Mouse (Mus musculus): ENCODE data around the gene Ubash3b.

Ubash3b gene

DNA sequence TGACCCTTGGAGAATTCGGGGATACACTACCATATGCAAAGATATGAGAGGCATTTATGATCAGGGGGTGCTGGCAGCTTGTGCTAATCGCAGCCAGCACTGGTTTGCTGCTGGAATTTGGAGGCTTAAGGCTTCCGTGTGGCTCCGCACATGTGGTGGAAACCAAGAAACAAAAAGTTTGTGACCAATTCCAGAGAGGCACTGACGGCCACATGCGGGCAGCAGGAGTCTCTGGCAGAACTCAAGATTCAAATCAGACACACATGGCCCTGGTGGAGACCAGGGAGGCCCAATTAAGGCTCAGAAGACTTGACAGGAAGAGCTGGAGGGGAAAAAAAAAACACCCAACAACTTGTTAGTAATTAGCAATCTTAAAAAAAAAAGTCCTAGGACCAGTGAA lies 63.4 kb downstream of the Ubash3b start:
- DNase-seq (ENCODE audit: low read depth, low spot score): no peak

DNA sequence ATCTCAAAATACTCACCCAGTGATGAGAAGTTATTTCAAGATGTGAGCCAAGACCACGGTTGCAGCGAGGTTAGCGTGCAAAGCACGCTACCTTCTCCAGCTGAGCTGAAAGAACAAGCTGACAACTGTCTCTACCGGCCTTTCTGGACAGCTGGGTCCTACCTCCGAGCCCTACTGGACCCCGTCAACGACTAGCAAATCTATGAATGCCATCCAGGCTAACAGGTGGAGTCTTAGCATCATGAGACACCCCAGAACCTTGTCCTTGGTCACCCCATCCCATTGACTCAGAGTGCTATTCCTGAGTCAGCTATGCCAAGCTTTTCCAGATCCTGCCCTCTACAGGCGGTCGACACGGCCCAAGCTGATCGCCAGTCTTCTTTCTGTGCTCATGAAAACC lies 69.5 kb downstream of the Ubash3b start:
- DNase-seq (ENCODE audit: low read depth, low spot score): no peak

DNA sequence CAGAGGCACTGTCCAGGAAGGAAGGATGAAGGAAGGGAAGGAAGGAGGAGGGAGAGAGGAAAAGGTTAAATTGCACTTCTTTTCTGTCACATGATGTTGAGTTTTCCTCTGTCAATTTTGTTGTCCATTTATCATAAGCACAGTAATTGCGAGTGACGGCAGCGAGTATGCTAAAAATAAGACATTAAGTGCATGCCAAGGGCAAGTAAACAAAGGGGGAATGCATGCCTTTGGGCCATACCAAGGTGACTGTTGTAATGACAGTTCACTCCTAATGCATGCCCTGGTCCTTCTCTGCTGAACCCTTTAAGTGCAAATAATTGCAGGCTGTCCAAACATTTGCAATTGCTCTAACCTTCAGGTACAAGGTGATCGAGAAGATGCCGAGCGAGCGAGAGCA lies 70.3 kb downstream of the Ubash3b start:
- DNase-seq (ENCODE audit: low read depth, low spot score): no peak

DNA sequence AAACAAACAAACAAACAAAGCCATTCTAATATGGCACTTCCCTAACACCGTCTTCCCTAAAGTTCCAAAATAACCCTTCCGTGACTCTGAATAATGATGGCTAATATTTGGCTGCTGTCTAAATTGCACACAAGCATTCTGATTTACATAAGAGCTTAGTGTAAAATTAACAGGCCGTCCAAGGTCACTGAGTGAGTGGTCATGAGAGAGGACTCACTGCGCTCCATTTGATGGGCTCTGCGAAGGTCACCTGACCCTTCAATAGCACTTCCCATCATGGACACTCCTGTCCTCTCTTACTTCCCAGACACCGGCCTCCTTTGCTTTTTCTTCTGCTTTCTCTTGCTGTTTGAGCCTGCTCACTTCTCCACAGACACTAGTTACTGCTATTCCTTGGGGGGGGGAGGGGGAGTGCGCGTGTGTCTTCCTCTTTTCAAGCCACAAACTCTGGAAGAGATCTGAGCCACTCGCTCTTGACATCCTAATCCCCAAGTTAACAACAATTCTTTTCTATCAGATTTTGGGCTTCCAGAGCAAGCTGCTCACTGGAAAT lies 73.6 kb downstream of the Ubash3b start:
- no peak for DNase-seq (ENCODE audit: low read depth, low spot score)

DNA sequence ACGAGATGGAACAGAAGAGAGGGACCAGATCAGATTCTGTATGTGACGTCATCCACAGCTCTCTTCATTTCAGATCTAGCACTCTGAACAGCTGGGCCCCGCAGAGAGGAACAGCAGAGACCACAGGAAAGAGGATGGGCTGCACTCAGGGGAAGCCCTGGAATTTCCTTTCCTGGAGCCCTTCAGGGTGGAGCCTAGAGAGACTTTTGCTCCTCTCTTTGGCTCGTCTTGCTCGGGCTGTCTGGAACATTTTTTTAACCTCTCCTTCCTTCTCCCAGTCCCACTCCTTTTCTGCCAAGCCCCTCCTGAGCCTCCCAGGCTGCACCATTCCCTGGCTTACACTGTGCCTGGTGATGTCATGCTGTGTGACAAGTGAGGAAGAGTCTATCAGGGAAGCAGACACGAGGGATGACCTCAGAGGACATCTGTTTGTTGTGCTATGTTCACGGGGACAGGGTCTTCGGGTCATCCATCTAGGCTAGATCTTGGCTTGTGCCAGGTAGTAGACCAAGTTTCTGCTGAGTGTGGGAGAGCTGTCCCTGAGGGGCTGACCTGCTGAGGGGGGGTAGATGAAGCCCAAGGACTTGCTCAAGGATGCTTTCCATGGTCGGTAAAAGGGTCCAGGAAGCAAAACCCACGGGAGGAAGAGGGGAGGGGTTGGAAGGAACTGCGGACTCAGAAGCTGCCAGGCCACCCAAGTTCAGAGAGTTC lies 77.2 kb downstream of the Ubash3b start:
- no peak for DNase-seq (ENCODE audit: low read depth, low spot score)

DNA sequence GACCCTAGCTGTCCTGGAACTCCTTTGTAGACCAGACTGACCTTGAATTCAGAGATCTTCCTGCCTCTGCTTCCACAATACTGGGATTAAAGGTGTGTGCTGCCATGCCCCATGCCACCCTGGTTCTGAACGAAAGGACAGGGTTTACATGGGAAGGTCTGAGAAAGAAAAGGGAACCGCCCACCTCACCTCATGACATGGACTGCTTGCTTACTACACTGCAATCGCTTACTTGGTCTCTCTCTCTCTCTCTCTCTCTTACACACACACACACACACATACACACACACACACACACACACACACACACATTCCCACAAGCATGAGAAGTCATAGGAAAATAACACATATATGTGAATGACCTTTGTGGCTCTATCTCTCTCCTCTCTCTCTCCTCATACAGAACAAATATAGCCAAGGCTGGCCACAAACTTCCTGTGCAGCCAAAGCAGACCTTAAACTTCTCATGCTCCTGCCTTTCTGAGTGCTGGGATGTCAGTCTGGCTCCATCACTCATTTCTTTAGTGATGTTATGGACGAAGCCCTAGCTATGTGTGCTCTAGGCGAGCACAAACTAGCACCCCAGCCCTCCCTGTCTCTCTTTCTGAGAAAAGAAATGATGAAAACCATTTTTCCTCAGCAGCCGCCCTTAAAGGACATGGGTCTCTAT lies 78.0 kb downstream of the Ubash3b start:
- no peak for DNase-seq (ENCODE audit: low read depth, low spot score)

DNA sequence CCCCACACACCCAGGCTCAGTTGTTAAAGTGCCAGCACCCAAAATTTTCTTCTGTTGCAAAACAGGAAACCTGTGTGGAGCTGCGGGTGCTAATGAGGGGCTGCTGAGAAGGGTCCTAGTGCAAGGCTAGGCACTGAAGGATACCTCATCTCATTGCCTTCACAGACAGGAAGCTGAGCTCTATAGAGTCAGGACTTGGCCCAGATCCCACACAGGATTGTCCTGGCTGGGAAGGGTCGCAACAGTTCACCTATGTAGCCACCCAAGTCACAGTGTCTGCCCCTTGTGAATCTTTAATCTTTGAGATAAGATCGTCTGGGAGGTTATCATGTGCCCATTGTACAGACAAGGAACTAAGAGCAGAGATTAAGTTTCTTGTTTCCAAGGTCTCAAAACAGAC lies 78.6 kb downstream of the Ubash3b start:
- no peak for DNase-seq (ENCODE audit: low read depth, low spot score)

DNA sequence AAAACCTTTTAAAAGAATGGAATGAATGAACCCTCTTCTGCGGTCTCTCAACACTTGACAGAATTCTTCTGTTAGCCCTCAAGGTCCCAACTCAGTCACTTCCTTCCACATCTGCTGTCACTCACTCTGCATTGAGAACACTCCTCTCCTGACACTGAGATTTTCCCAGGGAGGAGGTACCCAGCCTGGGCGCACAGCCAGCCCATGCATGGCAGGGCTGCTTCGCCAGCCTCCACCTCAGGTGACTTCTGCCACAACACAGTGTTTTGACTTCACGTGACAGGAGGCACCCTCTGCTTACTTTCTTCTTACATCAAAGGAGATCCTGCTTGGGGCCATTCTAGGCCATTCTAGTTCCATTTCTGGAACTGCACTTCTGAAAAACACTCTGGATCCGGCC lies 80.6 kb downstream of the Ubash3b start:
- DNase-seq (ENCODE audit: low read depth, low spot score): no peak

DNA sequence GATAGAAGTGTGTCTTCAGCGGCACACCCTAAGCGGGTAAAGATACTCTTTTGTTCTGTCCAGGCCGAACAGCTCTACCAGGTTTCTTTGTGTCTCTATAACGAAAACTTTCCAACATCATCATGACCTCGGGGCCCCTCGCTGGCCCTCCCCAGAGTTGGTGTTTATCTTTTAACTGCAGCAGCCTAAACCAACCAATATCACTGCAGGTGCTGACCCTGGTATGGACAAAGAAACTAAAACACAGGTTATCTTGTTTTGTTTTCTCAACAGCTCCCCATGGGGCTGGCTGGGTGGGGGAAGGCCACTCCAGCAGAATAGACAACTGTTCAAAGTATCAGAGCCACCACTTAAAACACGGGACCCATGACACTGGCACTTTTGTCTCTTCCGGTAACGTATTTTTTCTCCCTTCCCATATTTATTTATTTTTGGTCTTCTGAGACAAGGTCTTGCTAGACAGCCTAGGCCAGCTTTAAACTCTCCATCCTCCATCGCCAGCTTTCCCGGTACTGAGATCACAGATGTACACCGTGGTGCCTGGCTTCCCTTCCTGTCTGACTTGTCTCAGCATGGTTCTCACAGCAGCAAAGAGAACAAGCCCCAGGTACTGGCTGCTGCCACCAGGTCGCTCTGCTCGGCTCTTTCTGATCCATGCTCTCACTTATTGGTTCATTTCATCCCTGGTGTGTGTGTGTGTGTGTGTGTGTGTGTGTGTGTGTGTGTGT lies 81.9 kb downstream of the Ubash3b start:
- DNase-seq (ENCODE audit: low read depth, low spot score): no peak

DNA sequence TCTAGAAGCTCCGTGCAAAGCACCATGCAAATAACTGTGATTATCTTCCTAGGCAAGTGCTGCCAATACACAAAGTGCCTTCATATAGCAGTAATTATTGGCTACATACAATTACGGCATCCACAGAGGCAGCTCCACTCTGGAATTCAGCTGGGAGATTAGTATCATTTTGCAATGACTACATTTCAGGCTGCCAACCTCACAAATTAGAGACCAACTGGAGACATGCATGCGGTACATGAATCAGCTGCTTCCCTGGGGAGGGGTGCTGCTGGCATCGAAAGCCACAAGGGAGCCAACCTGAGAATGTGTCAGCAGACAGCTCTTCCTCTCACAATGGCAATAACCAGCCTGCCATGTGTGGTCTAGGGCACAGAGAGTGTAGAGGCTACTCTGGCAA lies 83.3 kb downstream of the Ubash3b start:
- peak; percentile 42 for DNase-seq (ENCODE audit: low read depth, low spot score)

DNA sequence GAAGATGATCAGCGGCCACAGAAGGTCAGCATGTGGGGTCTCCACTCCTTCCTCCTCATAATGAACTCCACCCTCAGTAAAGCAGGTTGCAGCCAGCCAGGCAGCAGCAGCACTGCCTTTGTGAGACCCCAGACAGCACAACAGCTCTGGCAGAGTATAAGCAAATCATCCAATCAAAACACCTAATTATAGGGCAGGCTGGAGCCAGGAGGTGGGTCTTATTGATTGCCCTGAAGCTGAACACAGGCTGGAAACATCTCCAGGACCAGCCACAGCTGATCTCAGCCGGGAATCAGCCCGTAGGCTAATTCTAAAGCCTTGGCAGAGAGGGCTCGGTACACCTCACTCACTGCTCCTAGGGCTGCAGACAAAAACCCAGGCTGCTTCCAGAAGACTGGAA lies 85.3 kb downstream of the Ubash3b start:
- DNase-seq (ENCODE audit: low read depth, low spot score): no peak

DNA sequence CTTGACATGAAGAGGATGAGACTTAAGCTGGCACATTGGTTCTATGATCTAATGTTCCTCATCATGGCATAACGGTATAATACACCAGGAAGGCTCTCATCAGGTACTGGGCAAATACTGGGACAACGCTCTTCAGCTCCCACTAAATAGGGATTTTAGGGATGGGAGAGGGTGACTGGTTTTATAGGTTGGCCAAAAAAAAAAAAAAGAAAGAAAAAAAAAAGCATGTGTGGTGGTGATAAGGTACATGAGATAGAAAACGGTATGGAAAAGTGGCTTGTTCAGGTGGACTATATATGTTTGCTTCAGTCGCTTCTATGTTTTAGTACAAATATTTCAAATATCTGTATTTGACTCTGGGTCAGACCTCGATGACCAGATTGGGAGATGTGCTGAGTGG lies 86.0 kb downstream of the Ubash3b start:
- DNase-seq (ENCODE audit: low read depth, low spot score): no peak

DNA sequence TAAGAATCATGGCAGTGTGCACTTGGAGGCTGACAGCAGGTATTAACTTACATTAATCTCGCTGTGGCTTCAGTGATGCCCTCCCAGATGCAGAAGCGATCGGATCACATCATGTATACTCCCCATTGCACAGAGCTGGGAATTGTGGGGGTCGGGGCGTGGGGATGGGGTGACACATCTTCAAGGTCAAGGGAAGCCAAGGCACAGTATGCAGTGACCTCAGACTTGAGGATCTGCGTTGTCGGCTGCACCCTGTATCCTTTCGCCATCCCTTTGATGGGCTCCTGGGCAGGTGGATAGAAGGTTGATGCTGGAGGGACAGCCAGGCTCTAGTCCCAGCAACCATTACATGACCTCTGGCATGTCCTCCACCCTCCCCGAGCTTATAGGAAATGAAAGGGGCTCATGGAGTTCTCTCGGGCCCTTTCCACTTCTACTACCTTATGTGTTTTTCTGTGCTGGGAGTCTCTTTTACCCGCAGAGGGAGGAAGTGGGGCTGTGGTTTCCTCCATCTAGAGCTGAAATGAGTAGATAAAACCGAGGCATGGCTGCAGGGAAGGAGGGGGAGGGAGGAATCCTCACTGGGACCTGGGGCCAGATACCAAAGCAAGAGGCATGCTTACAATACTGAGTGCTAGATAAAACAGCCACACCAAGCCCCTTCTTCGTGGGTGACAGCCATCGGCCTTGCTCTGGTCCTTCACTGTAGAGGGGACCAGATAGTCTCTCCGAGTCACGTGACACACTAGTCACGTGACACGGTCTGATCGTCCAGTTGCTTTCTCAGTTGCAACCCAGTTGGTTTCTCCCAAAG lies 88.1 kb downstream of the Ubash3b start:
- no peak for DNase-seq (ENCODE audit: low read depth, low spot score)

DNA sequence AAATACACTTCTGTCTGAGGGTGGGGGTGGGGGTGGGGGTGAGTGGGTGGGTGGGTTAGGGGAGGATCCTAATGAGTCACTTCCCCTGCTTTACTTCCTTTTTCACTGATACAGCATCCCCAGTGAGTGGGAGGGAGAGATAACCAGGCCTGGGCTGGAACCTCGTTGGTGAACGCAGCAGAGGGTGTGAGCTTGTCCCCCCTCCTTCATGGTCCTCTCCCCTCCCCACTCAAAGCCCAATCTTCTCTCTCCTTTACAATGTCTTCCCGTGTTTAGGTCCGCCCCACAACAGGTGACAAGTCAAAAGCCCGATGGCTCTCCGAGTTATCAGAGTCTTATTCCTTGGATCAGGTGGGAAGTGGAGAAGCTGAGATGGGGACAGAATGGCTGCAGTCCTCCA lies 88.7 kb downstream of the Ubash3b start:
- DNase-seq (ENCODE audit: low read depth, low spot score): no peak

DNA sequence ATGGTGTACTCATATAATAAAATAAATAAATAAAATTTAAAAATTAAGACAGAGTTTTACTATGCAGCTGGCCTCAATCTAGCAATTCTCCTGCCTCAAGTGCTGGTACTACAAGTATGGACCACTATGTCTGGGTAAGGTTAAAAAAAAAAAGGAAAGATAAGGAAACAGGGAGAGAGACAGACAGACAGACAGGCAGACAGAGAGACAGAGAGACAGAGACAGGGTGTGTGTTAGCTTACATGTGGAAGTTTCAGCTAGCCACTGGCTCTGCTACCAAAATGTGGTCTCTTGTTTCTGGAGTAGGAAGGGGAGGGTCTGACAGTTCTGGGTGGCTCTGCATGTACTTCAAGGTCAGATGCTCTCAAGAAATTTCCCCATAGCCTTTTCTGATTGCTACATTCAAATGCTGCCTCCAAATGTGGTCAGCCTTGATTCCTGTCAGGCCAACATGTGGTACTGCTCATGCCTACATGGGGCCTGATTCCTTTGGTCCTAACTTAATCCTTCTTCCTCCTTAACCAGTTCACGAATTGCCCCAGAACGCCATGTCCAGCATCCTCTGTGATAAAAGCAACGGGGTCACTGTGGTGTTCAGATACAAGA lies 89.5 kb downstream of the Ubash3b start:
- DNase-seq (ENCODE audit: low read depth, low spot score): no peak

DNA sequence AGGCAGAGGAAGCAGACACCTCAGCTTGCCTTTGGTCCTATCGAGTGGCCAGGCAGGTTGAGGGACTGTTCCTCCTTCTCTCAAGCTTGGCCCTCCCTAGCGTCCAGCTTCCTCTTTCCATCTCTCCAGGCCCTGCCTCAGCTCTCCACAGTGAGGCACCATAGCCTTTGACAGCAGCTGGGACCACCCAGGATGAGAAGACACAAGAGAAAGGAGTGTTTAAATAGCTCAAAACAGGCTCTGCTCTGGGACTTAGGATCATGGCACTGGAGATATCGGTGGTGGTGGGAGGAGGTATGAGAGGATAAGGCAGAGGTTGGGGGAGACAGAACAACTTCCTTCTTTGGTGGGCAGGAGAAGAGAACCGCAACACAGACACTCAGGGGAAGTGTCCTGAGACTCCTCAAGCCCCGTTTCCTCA lies 90.7 kb downstream of the Ubash3b start:
- DNase-seq (ENCODE audit: low read depth, low spot score): no peak

DNA sequence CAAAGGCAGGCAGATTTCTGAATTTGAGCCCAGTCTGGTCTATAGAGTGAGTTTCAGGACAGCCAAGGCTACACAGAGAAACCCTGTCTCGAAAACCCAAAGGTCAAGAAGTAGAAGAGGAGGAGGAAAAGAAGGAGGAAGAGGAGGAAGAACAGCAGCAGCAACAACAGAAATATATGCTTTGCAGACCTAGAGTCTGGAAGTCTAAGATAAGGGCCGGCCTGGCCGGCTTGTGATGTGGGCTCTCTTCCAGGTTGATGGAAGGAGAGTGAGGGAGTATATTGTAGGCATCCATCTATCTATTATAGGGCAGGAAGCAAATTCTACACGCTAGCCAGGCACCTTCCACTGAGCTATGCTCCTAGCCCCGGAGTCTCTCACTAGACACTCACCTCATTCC lies 92.0 kb downstream of the Ubash3b start:
- DNase-seq (ENCODE audit: low read depth, low spot score): no peak

DNA sequence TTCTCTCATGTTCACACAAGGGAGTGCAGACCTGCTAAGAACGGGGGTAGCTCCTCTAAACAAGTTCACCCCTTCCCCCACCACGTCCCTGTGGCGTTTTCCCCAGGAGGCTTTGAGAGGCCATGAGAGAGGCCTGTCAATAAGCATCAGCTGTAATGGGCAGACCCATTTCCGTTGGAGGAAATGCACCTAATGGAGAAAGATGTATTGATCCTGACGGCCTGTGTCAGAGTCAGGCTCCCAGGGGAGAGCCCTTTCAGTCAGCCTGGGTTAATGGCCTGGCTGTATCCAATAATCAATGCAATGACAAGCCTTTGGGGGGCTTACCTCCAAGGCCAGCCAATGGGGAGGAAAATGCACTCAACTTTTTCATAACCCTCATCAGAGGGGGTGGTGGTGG lies 100.1 kb downstream of the Ubash3b start:
- DNase-seq (ENCODE audit: low read depth, low spot score): no peak

DNA sequence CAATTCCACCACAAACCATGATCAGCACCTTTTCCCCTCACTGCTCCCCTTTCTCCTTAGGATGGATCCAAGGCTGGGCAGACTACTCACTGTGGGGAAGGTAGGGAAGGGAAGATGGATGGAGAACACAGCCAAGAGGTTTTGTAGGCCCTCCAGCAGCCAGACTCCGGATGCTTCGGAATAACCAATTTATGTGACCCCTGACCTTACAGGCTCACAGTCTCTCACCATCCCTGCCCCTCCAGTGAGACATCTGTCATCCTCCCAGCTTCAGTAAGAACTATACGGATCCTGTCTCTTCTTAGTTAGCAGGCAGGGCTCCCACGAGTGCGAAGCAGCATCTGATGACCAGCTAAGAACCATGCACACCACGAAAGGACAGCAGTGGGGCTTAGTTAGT lies 100.9 kb downstream of the Ubash3b start:
- DNase-seq (ENCODE audit: low read depth, low spot score): no peak

DNA sequence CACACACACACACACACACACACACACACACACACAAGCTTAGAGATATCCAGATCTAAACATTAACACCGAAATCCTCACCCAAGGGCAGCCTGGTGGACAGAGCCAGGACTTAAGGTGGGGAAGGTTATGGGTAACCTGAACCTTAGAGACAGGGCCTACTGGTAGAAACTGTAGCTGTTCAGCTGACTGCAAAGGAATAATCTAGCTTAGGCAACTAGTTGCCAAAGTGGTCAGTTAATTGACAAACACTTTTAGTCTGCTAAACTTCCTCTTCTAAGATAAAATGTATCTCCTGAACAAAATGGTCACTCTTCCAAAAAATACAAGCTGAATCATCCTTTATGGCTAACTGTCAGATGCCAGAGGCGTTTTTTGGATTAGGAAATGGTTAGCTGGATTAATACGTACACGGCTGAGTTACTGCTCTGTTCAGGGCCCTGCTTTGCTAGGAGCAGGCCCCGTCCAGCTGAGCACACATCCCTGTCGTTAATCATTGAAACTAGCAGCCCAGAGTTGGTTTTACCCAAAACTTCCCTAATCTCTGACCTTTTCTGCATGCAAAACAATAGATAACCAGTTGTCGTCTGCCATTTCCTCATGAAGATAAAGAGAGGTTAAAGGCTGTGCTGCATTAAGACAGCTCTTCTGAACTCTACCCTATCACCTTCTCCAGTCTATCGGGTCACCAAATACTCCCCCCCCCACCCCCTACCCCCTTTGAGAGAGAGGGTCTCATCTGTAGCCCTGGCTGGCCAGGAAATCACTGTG lies 102.5 kb downstream of the Ubash3b start:
- no peak for DNase-seq (ENCODE audit: low read depth, low spot score)

DNA sequence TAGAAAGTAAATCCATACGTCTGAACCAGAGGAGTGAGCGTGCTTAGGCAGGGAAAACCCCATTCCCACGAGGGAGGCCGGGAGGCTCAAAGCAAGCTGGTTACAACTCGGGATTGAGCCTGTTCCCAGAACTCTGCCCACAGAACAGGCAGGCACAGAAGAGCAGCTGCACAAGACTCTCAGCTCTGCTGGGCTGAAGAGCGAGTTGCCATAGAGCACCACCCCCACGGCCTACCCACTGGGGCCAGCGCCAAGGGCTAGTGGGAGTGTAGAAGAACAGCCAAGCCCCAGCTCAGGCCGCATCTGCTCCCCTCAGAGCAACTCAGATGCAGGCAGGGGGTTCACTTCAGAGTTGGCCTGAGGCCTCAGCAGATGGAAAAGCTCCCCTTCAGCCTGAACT lies 107.3 kb downstream of the Ubash3b start:
- DNase-seq (ENCODE audit: low read depth, low spot score): no peak

Data from brain, embryonic 18.5 days (tissue).